Mouse (Mus musculus): ENCODE results near the gene Slc38a3. TPM values are rescaled to one million over a fixed set of nuclear protein-coding genes. Genes with fewer than 3 reads are reported as not detected.

The Slc38a3 gene
- polyA plus RNA-seq, 1 experiment from 2014 or later = 12.5 TPM

- peak overlapping the region; percentile 87 for H3K9ac ChIP-seq
- H3K4me1 ChIP-seq = peaks cover 91% of the 10 kb centered on the region
- peak overlapping the region; percentile 63 for H3K4me3 ChIP-seq
- H3K4me2 ChIP-seq (replicated peaks) = peak overlapping the region; percentile 99
- H3K36me3 ChIP-seq = 0 out of 2 replicates have a peak, but pooled peaks cover 3% of the 10 kb centered on the region
- H3K27ac ChIP-seq = peak overlapping the region; percentile 97
- H3K9me3 ChIP-seq (replicated peaks) = no peaks in the 10 kb centered on the region
- no peak for ATAC-seq (ENCODE audit: low FRiP score)
- H3K27me3 ChIP-seq = no peaks in the 10 kb centered on the region
- 32% methylated on average over 9 of the region's 9 CpGs for WGBS
These were observed 38.0 kb downstream of the Slc38a3 start for GRCm38 (mm10) chr9:107631311-107631826.

GRCm38 (mm10) chr9:107630576-107630975 is 38.8 kb downstream of the Slc38a3 start:
- 3% methylated on average over 4 of the region's 4 CpGs for WGBS

GRCm38 (mm10) chr9:107629901-107630425 is 39.4 kb downstream of the Slc38a3 start:
- Histone ChIP-seq H3K4me3 (peak overlapping the region; percentile 15), H3K9ac (peak overlapping the region; percentile 68), H3K27ac (peak overlapping the region; percentile 97), H3K27me3 (no peaks in the 10 kb centered on the region), H3K9me3 (replicated peaks) (no peaks in the 10 kb centered on the region), H3K4me1 (peaks cover 95% of the 10 kb centered on the region), H3K36me3 (peaks cover 11% of the 10 kb centered on the region; the same call in 1 of the 2 replicates), H3K4me2 (replicated peaks) (peak overlapping the region; percentile 99)
- ATAC-seq (ENCODE audit: low FRiP score) = peak; percentile 32
- 8% methylated on average over 14 of the region's 14 CpGs for WGBS

More at GRCm38 (mm10) chr9:107630576-107630975, 38.8 kb downstream of the Slc38a3 start:
- Histone ChIP-seq H3K4me3 (no peak overlapping the region; the same call in 1 of the 2 replicates), H3K27ac (peak overlapping the region; percentile 97), H3K27me3 (no peaks in the 10 kb centered on the region), H3K9me3 (replicated peaks) (no peaks in the 10 kb centered on the region), H3K9ac (peak overlapping the region; percentile 68), H3K4me2 (replicated peaks) (peak overlapping the region; percentile 99), H3K4me1 (peaks cover 91% of the 10 kb centered on the region), H3K36me3 (peaks cover 5% of the 10 kb centered on the region; the same call in 1 of the 2 replicates)
- ATAC-seq (ENCODE audit: low FRiP score) = peak; percentile 44

- Histone ChIP-seq H3K36me3 (peaks cover 17% of the 10 kb centered on the region; the same call in 1 of the 2 replicates), H3K27ac (peak overlapping the region; percentile 97), H3K9ac (peak overlapping the region; percentile 68), H3K4me2 (replicated peaks) (peak overlapping the region; percentile 99), H3K27me3 (no peaks in the 10 kb centered on the region), H3K9me3 (replicated peaks) (no peaks in the 10 kb centered on the region), H3K4me1 (peaks cover 99% of the 10 kb centered on the region), H3K4me3 (peak overlapping the region; percentile 2; the same call in 1 of the 2 replicates)
- ATAC-seq (ENCODE audit: low FRiP score) = no peak
- WGBS = 24% methylated on average over 4 of the region's 4 CpGs
These were observed 40.0 kb downstream of the Slc38a3 start for GRCm38 (mm10) chr9:107629411-107629730.

- peak overlapping the region; percentile 68 for H3K9ac ChIP-seq
- ATAC-seq (ENCODE audit: low FRiP score) = no peak
- peaks cover 94% of the 10 kb centered on the region for H3K4me1 ChIP-seq
- H3K9me3 ChIP-seq (replicated peaks) = no peaks in the 10 kb centered on the region
- peak overlapping the region; percentile 97 for H3K27ac ChIP-seq
- H3K4me2 ChIP-seq (replicated peaks) = peak overlapping the region; percentile 99
- H3K4me3 ChIP-seq = peak overlapping the region; percentile 2; the same call in 1 of the 2 replicates
- 29% methylated on average over 14 of the region's 15 CpGs for WGBS
- peaks cover 18% of the 10 kb centered on the region; the same call in 1 of the 2 replicates for H3K36me3 ChIP-seq
- no peaks in the 10 kb centered on the region for H3K27me3 ChIP-seq
These were observed 40.5 kb downstream of the Slc38a3 start for GRCm38 (mm10) chr9:107628721-107629410.

- Histone ChIP-seq H3K4me1 (peaks cover 82% of the 10 kb centered on the region), H3K36me3 (peaks cover 25% of the 10 kb centered on the region), H3K9me3 (replicated peaks) (no peaks in the 10 kb centered on the region), H3K4me3 (peak overlapping the region; percentile 7; the same call in 1 of the 2 replicates), H3K4me2 (replicated peaks) (peak overlapping the region; percentile 99), H3K9ac (peak overlapping the region; percentile 68), H3K27ac (peak overlapping the region; percentile 97), H3K27me3 (no peaks in the 10 kb centered on the region)
- no peak for ATAC-seq (ENCODE audit: low FRiP score)
- WGBS = 21% methylated on average over 20 of the region's 20 CpGs
These were observed 41.7 kb downstream of the Slc38a3 start for GRCm38 (mm10) chr9:107627387-107628255.

- Histone ChIP-seq H3K9ac (peak overlapping the region; percentile 68), H3K4me2 (replicated peaks) (peak overlapping the region; percentile 99), H3K9me3 (replicated peaks) (no peaks in the 10 kb centered on the region), H3K36me3 (peaks cover 32% of the 10 kb centered on the region), H3K4me3 (peak overlapping the region; percentile 3; the same call in 1 of the 2 replicates), H3K27ac (peak overlapping the region; percentile 97), H3K4me1 (peaks cover 74% of the 10 kb centered on the region), H3K27me3 (no peaks in the 10 kb centered on the region)
- WGBS = 0% methylated on average over 2 of the region's 2 CpGs
- ATAC-seq (ENCODE audit: low FRiP score) = peak; percentile 72
These were observed 42.5 kb downstream of the Slc38a3 start for GRCm38 (mm10) chr9:107626844-107627277.

- peak overlapping the region; percentile 97 for H3K27ac ChIP-seq
- peak overlapping the region; percentile 68 for H3K9ac ChIP-seq
- whole genome bisulfite sequencing = 31% methylated on average over 14 of the region's 15 CpGs
- peaks cover 69% of the 10 kb centered on the region for H3K4me1 ChIP-seq
- ATAC-seq (ENCODE audit: low FRiP score) = peak; percentile 45
- H3K36me3 ChIP-seq = peaks cover 33% of the 10 kb centered on the region
- H3K27me3 ChIP-seq = no peaks in the 10 kb centered on the region
- H3K4me2 ChIP-seq (replicated peaks) = peak overlapping the region; percentile 99
- peak overlapping the region; percentile 3; the same call in 1 of the 2 replicates for H3K4me3 ChIP-seq
- H3K9me3 ChIP-seq (replicated peaks) = no peaks in the 10 kb centered on the region
These were observed 43.0 kb downstream of the Slc38a3 start for GRCm38 (mm10) chr9:107626158-107626843.

- Histone ChIP-seq H3K27ac (peak overlapping the region; percentile 97), H3K4me2 (replicated peaks) (no peak overlapping the region), H3K9me3 (replicated peaks) (no peaks in the 10 kb centered on the region), H3K4me1 (peaks cover 61% of the 10 kb centered on the region), H3K4me3 (no peak overlapping the region), H3K36me3 (peaks cover 35% of the 10 kb centered on the region), H3K9ac (peak overlapping the region; percentile 68), H3K27me3 (no peaks in the 10 kb centered on the region)
- no peak for ATAC-seq (ENCODE audit: low FRiP score)
- WGBS = 89% methylated on average over 12 of the region's 12 CpGs
These were observed 43.8 kb downstream of the Slc38a3 start for GRCm38 (mm10) chr9:107625351-107626128.

GRCm38 (mm10) chr9:107624951-107625350 is 44.4 kb downstream of the Slc38a3 start:
- peaks cover 41% of the 10 kb centered on the region for H3K36me3 ChIP-seq
- no peak for ATAC-seq (ENCODE audit: low FRiP score)
- H3K27me3 ChIP-seq = no peaks in the 10 kb centered on the region
- peak overlapping the region; percentile 33; the same call in 1 of the 2 replicates for H3K9ac ChIP-seq
- no peak overlapping the region for H3K4me3 ChIP-seq
- 80% methylated on average over 3 of the region's 3 CpGs for WGBS
- H3K27ac ChIP-seq = peak overlapping the region; percentile 23
- no peak overlapping the region for H3K4me2 ChIP-seq (replicated peaks)
- H3K4me1 ChIP-seq = peaks cover 56% of the 10 kb centered on the region
- H3K9me3 ChIP-seq (replicated peaks) = no peaks in the 10 kb centered on the region

- Histone ChIP-seq H3K36me3 (peaks cover 45% of the 10 kb centered on the region), H3K27me3 (no peaks in the 10 kb centered on the region), H3K4me3 (no peak overlapping the region), H3K4me2 (replicated peaks) (no peak overlapping the region), H3K9ac (peak overlapping the region; percentile 38; the same call in 1 of the 2 replicates), H3K4me1 (peaks cover 56% of the 10 kb centered on the region), H3K27ac (peak overlapping the region; percentile 23; the same call in 1 of the 2 replicates), H3K9me3 (replicated peaks) (no peaks in the 10 kb centered on the region)
- WGBS = 74% methylated on average over 5 of the region's 5 CpGs
- ATAC-seq (ENCODE audit: low FRiP score) = no peak
These were observed 44.8 kb downstream of the Slc38a3 start for GRCm38 (mm10) chr9:107624539-107624938.
